Mouse (Mus musculus) erythroblast, embryonic 14.5 days (primary cell): Measurements from ENCODE around the gene Zscan21. TPM values are rescaled to one million over a fixed set of nuclear protein-coding genes. Genes with fewer than 3 reads are reported as not detected.

ENCODE experiments used
- H3K27me3 ChIP-seq: 2 replicates; pipeline ENCODE4 v1.6.1; 2012; ENCODE audit warnings: inconsistent platforms; ENCODE audit not compliant: control insufficient read depth
- H3K36me3 ChIP-seq: 2 replicates; pipeline ENCODE4 v1.6.1; 2012; ENCODE audit warnings: mild to moderate bottlenecking, inconsistent platforms; ENCODE audit not compliant: control insufficient read depth
- H3K4me1 ChIP-seq: 2 replicates; pipeline ENCODE4 v1.6.1; 2012; ENCODE audit warnings: inconsistent platforms; ENCODE audit not compliant: control insufficient read depth
- H3K4me3 ChIP-seq: replicated peaks from 2 replicates; pipeline ENCODE3; 2012; ENCODE audit warnings: moderate library complexity, mild to moderate bottlenecking, inconsistent platforms
- H3K9me3 ChIP-seq: 2 replicates; pipeline ENCODE4 v1.6.1; 2012; ENCODE audit warnings: low read length, inconsistent platforms, mixed read lengths; ENCODE audit not compliant: control insufficient read depth
- GATA1 ChIP-seq: IDR thresholded peaks from 2 replicates; pipeline ENCODE4 v1.6.1; 2012; ENCODE audit warnings: low read length, inconsistent platforms, mixed read lengths
- TAL1 ChIP-seq: IDR thresholded peaks from 3 replicates; pipeline ENCODE4 v1.6.1; 2012; ENCODE audit warnings: low read length, inconsistent platforms, mixed read lengths
- polyA plus RNA-seq: library from polyadenylated mRNA; stranded (reverse); fragments of >175 nt; gene quantifications from 2 replicates; pipeline ENCODE4 v1.2.3, GENCODE M21; 2012

Zscan21 gene
- polyA plus RNA-seq, 1 experiment = 0.11 TPM

GRCm38 (mm10) chr5:138173217-138173616, 56.5 kb downstream of the Zscan21 start:
- Histone ChIP-seq H3K4me1 (peaks cover 45% of the 10 kb centered on the region), H3K27me3 (no peaks in the 10 kb centered on the region), H3K36me3 (peaks cover 82% of the 10 kb centered on the region), H3K9me3 (no peaks in the 10 kb centered on the region), H3K4me3 (peak overlapping the region; percentile 95)
- TF ChIP-seq GATA1 (no peak), TAL1 (no peak)

Other genes with a start within 250 kb of the Zscan21 start
- gene Pilrb2, start 245.1 kb upstream of the Zscan21 start, polyA plus RNA-seq = not detected in 2 replicates
- not detected in 2 replicates for gene Cyp3a13, start 195.3 kb upstream of the Zscan21 start, polyA plus RNA-seq
- gene Gjc3, start 153.8 kb upstream of the Zscan21 start, polyA plus RNA-seq = not detected in 2 replicates
- not detected in 2 replicates for gene Azgp1, start 135.4 kb upstream of the Zscan21 start, polyA plus RNA-seq
- gene Smok3a, start 95.6 kb upstream of the Zscan21 start, polyA plus RNA-seq = 0.02 TPM in 1 of 2 replicates, not detected in the other
- gene Smok3b, start 95.5 kb upstream of the Zscan21 start, polyA plus RNA-seq = not detected in 2 replicates
- gene Smok3c, start 63.7 kb upstream of the Zscan21 start, polyA plus RNA-seq = not detected in 2 replicates
- 0.01 and 0.02 TPM in 2 replicates for gene Zkscan1, start 31.8 kb upstream of the Zscan21 start, polyA plus RNA-seq
- gene Zfp113, start 38.8 kb downstream of the Zscan21 start, polyA plus RNA-seq = 0.01 and 0.04 TPM in 2 replicates
- 8.2 and 11.5 TPM in 2 replicates for gene Cops6, start 44.2 kb downstream of the Zscan21 start, polyA plus RNA-seq
- gene Ap4m1, start 55.1 kb downstream of the Zscan21 start, polyA plus RNA-seq = 1.1 and 1.7 TPM in 2 replicates
- 7.1 and 11.5 TPM in 2 replicates for gene Mcm7, start 55.5 kb downstream of the Zscan21 start, polyA plus RNA-seq
- gene Taf6, start 70.5 kb downstream of the Zscan21 start, polyA plus RNA-seq = 2.8 and 3.9 TPM in 2 replicates
- gene Cnpy4, start 70.6 kb downstream of the Zscan21 start, polyA plus RNA-seq = 0.28 and 0.30 TPM in 2 replicates
- gene Mblac1, start 77.4 kb downstream of the Zscan21 start, polyA plus RNA-seq = 0.12 and 0.31 TPM in 2 replicates
- not detected in 2 replicates for gene Nxpe5, start 109.0 kb downstream of the Zscan21 start, polyA plus RNA-seq
- 2.2 and 2.3 TPM in 2 replicates for gene Lamtor4, start 138.6 kb downstream of the Zscan21 start, polyA plus RNA-seq
- 2.4 and 2.9 TPM in 2 replicates for gene BC037034, start 147.1 kb downstream of the Zscan21 start, polyA plus RNA-seq
- not detected in 2 replicates for gene Gal3st4, start 155.9 kb downstream of the Zscan21 start, polyA plus RNA-seq
- gene Gm43720, start 163.1 kb downstream of the Zscan21 start, polyA plus RNA-seq = not detected in 2 replicates
- gene Gpc2, start 163.1 kb downstream of the Zscan21 start, polyA plus RNA-seq = 0.06 and 0.07 TPM in 2 replicates
- gene Stag3, start 163.3 kb downstream of the Zscan21 start, polyA plus RNA-seq = 3.2 and 4.9 TPM in 2 replicates
- not detected in 2 replicates for gene Pvrig, start 225.1 kb downstream of the Zscan21 start, polyA plus RNA-seq